9 mouse cellular contexts compared by ENCODE assay signal in the genomic region with DNA sequence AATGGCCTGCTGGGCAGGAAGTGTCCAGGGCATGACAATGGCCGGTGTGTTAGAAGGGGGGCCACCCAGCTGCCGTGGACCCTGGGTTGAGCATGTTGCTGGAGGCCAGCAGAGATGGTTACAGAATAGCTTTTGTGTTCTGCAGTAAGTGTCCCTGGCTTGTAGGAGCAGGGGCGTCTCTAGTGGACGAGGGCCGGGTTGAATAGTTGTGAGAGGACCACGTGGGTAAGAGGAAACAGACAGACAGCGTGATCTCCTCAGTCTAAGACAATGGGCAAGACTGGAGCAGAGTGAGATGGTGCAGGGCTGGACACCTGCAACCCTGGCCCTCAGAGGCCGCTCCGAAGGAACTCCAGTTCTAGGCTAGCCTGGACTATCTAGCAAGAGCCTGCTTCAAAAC. TPM values are rescaled to one million over a fixed set of nuclear protein-coding genes. Genes with fewer than 3 reads are reported as not detected.
DNase-seq lines count a peak whose midpoint lies in the region; ATAC-seq and TF ChIP-seq lines count a peak whose summit lies in the region.
"Had no signal": no experiment of that assay in that cellular context is flagged by ENCODE, and none has a peak within 500 bp of the region (broad histone marks: within the 10 kb centered on the region; RNA-seq: fewer than 3 reads in every experiment).

No protein-coding gene starts in this region.

- no peak overlapping the region for H3K4me3 ChIP-seq in embryonic facial prominence, embryonic 13.5 days
- H3K4me3 ChIP-seq in embryonic facial prominence, embryonic 10.5 days = no peak overlapping the region
- no peak overlapping the region for H3K4me3 ChIP-seq in layer of hippocampus, adult 2 months
- H3K4me3 ChIP-seq in embryonic fibroblast, embryonic 13.5 days (ENCODE audit: insufficient read depth, low read length) = peak overlapping the region; percentile 69
- H3K4me3 ChIP-seq: erythroblast, embryonic 14.5 days had no signal

- no peaks in the 10 kb centered on the region for H3K9me3 ChIP-seq in embryonic facial prominence, embryonic 13.5 days
- no peaks in the 10 kb centered on the region for H3K9me3 ChIP-seq in embryonic facial prominence, embryonic 10.5 days

- no peak overlapping the region for H3K9ac ChIP-seq in embryonic facial prominence, embryonic 13.5 days

- H3K4me2 ChIP-seq in embryonic facial prominence, embryonic 13.5 days = 0 out of 2 replicates have a peak overlapping the region, but pooled peaks have one; percentile 99

- H3K36me3 ChIP-seq in embryonic facial prominence, embryonic 13.5 days = no peaks in the 10 kb centered on the region
- no peaks in the 10 kb centered on the region for H3K36me3 ChIP-seq in embryonic facial prominence, embryonic 10.5 days (replicated peaks)

- peaks cover 59% of the 10 kb centered on the region for H3K4me1 ChIP-seq in embryonic facial prominence, embryonic 13.5 days
- H3K4me1 ChIP-seq in embryonic facial prominence, embryonic 10.5 days = peaks cover 74% of the 10 kb centered on the region
- H3K4me1 ChIP-seq in embryonic fibroblast, embryonic 13.5 days (ENCODE audit: control insufficient read depth, insufficient read depth, low read length) = peaks cover 19% of the 10 kb centered on the region

- peaks cover 10% of the 10 kb centered on the region for H3K27me3 ChIP-seq in embryonic facial prominence, embryonic 13.5 days
- peaks cover 18% of the 10 kb centered on the region for H3K27me3 ChIP-seq in embryonic facial prominence, embryonic 10.5 days (replicated peaks; ENCODE audit: low read depth, poor library complexity, severe bottlenecking)

- TF ChIP-seq POLR2A in embryonic fibroblast, embryonic 13.5 days (IDR thresholded peaks at IDR 0.05; ENCODE audit: low read depth, low read length) = no peak

- TF ChIP-seq CTCF in layer of hippocampus, adult 2 months (conservative IDR thresholded peaks at IDR 0.05) = no peak
- TF ChIP-seq CTCF in embryonic fibroblast, embryonic 13.5 days (IDR thresholded peaks at IDR 0.05; ENCODE audit: borderline replicate concordance, insufficient read depth, low read length) = no peak

- WGBS in embryonic facial prominence, embryonic 13.5 days = 44% methylated on average over 9 of the region's 9 CpGs
- 50% methylated on average over 9 of the region's 9 CpGs for WGBS in embryonic facial prominence, embryonic 10.5 days

- ATAC-seq in embryonic facial prominence, embryonic 13.5 days (ENCODE audit: insufficient number of reproducible peaks, insufficient read depth, low FRiP score, low TSS enrichment, low read depth) = no peak

- no peak overlapping the region for H3K27ac ChIP-seq in embryonic facial prominence, embryonic 13.5 days
- no peak overlapping the region; the same call in 1 of the 2 replicates for H3K27ac ChIP-seq in embryonic facial prominence, embryonic 10.5 days (replicated peaks)
- 0 out of 2 replicates have a peak overlapping the region, but pooled peaks have one; percentile 33 for H3K27ac ChIP-seq in layer of hippocampus, adult 2 months
- H3K27ac ChIP-seq in embryonic fibroblast, embryonic 13.5 days (ENCODE audit: insufficient read depth, low read length) = peak overlapping the region; percentile 94

- no peak for DNase-seq in embryonic facial prominence, embryonic 10.5 days (ENCODE audit: low spot score)
- DNase-seq in layer of hippocampus, adult 2 months (ENCODE audit: low spot score in 2 of 2) = no peak
- no peak for DNase-seq in layer of hippocampus, postnatal 36 days
- DNase-seq in lung, postnatal 4 days = peak; percentile 60 to 61
- no peak for DNase-seq in urinary bladder, postnatal 36 days (ENCODE audit: low spot score in 2 of 2)
- no peak for DNase-seq in cerebellum, adult 8-10 months

RNA-seq across cellular contexts. Expression of a gene that starts 57.2 kb away (rescaled TPM):
- polyA plus RNA-seq in embryonic facial prominence, embryonic 13.5 days (2015; fragmentation: Nextera tagmentation; extraction: Ambion mirVana) = 33.9 and 35.7 TPM in 2 replicates
- polyA plus RNA-seq in embryonic facial prominence, embryonic 10.5 days (2016; fragmentation: Nextera tagmentation; extraction: Ambion mirVana) = 22.5 and 25.7 TPM in 2 replicates
- 10 to 100 TPM; 77.6 to 82.3 TPM for total RNA-seq in layer of hippocampus, adult 2 months (2021)
- 10 to 100 TPM; 75.3 to 80.9 TPM for total RNA-seq in layer of hippocampus, postnatal 36 days (2021)
- 109 and 170 TPM in 2 replicates for polyA plus RNA-seq in embryonic fibroblast, embryonic 13.5 days (2011; ENCODE audit: insufficient read length, low read depth, missing spikeins)

Comparison
In these comparisons a context has a peak if more than half of its experiments do, and no peak if none do; other contexts are left out.
1. H3K27ac ChIP-seq: peak in layer of hippocampus, adult 2 months (single experiment) and embryonic fibroblast, embryonic 13.5 days (single experiment); none in embryonic facial prominence, embryonic 13.5 days (single experiment) and embryonic facial prominence, embryonic 10.5 days (single experiment).
2. DNase-seq: peak in lung, postnatal 4 days (2 of 2); none in embryonic facial prominence, embryonic 10.5 days (single experiment), layer of hippocampus, adult 2 months (0 of 2), layer of hippocampus, postnatal 36 days (0 of 2), urinary bladder, postnatal 36 days (0 of 2) and cerebellum, adult 8-10 months (single experiment).